Mouse (Mus musculus) MEL (cell line): ENCODE results near the gene Irf1. TPM values are rescaled to one million over a fixed set of nuclear protein-coding genes. Genes with fewer than 3 reads are reported as not detected.

Source experiments
- DNase-seq: peaks from one replicate; pipeline ENCODE4 v3.0.0; 2011; ENCODE audit warnings: low read depth, low spot score
- H3K27ac ChIP-seq: 2 replicates; pipeline ENCODE4 v1.5.1; 2012; ENCODE audit warnings: low read depth, mild to moderate bottlenecking, control low read depth, low read length, moderate library complexity; ENCODE audit not compliant: control insufficient read depth
- H3K27me3 ChIP-seq, 2 experiments: fragments of 150-350 bp in 1 of 2; sonication (generic) in 1 of 2; 2 replicates each; pipeline ENCODE4 v1.6.1; 2012; ENCODE audit warnings: low read length in 2 of 2, mild to moderate bottlenecking in 2 of 2, improper control_type of control experiment in 1 of 2, moderate library complexity in 1 of 2; ENCODE audit not compliant: insufficient read depth in 2 of 2, control insufficient read depth in 1 of 2
- H3K36me3 ChIP-seq, 2 experiments: 2 replicates each; pipeline ENCODE4 v1.6.1; 2012 to 2014; ENCODE audit warnings: low read length in 2 of 2, improper control_type of control experiment in 1 of 2, inconsistent platforms in 1 of 2, mild to moderate bottlenecking in 1 of 2; ENCODE audit not compliant: insufficient read depth in 2 of 2, control insufficient read depth in 1 of 2
- H3K4me1 ChIP-seq, 2 experiments: fragments of 150-350 bp in 1 of 2; sonication (generic) in 1 of 2; 2 replicates each; pipeline ENCODE4 v1.6.1; 2012; ENCODE audit warnings: low read length in 2 of 2, improper control_type of control experiment in 1 of 2, mild to moderate bottlenecking in 1 of 2; ENCODE audit not compliant: insufficient read depth in 2 of 2, control insufficient read depth in 1 of 2
- H3K4me3 ChIP-seq, 2 experiments: fragments of 150-350 bp in 1 of 2; sonication (generic) in 1 of 2; 2 replicates each; pipeline ENCODE4 v1.5.1; 2012; ENCODE audit warnings: low read depth in 2 of 2, low read length in 2 of 2, mild to moderate bottlenecking in 2 of 2, moderate library complexity in 2 of 2, control low read depth in 1 of 2, improper control_type of control experiment in 1 of 2; ENCODE audit not compliant: control insufficient read depth in 1 of 2, insufficient read depth in 1 of 2
- H3K79me2 ChIP-seq: 2 replicates; pipeline ENCODE4 v1.6.1; 2012; ENCODE audit warnings: mild to moderate bottlenecking, low read length, moderate library complexity; ENCODE audit not compliant: control insufficient read depth, poor library complexity, insufficient read depth
- H3K9ac ChIP-seq: 2 replicates; pipeline ENCODE4 v1.6.1; 2012; ENCODE audit warnings: low read depth, mild to moderate bottlenecking, control low read depth, low read length, moderate library complexity; ENCODE audit not compliant: control insufficient read depth, poor library complexity, severe bottlenecking
- H3K9me3 ChIP-seq: fragments of 150-350 bp; sonication (generic); replicated peaks from 2 replicates; pipeline ENCODE4 v1.6.1; 2012; ENCODE audit warnings: mild to moderate bottlenecking, low read length, improper control_type of control experiment, moderate library complexity; ENCODE audit not compliant: insufficient read depth
- BHLHE40 ChIP-seq: IDR thresholded peaks from 2 replicates; pipeline ENCODE4 v1.6.1; 2012; ENCODE audit warnings: low read depth, mild to moderate bottlenecking, inconsistent platforms, low read length, improper control_type of control experiment, borderline replicate concordance
- CHD1 ChIP-seq: IDR thresholded peaks from 2 replicates; pipeline ENCODE4 v1.6.1; 2012; ENCODE audit warnings: low read depth, mild to moderate bottlenecking, inconsistent platforms, low read length, improper control_type of control experiment
- CHD2 ChIP-seq: IDR thresholded peaks from 2 replicates; pipeline ENCODE4 v1.6.1; 2011; ENCODE audit warnings: low read length, improper control_type of control experiment
- CTCF ChIP-seq, 3 experiments: IDR thresholded peaks in 2 of 3; conservative IDR thresholded peaks in 1 of 3; 2 replicates each; pipeline ENCODE4 v1.5.1; 2011 to 2012; ENCODE audit warnings: low read length in 3 of 3, low read depth in 2 of 3, mild to moderate bottlenecking in 2 of 3, improper control_type of control experiment in 1 of 3, inconsistent platforms in 1 of 3, mixed read lengths in 1 of 3, moderate library complexity in 1 of 3; ENCODE audit not compliant: control insufficient read depth in 1 of 3, insufficient read depth in 1 of 3, poor library complexity in 1 of 3, severe bottlenecking in 1 of 3
- E2F4 ChIP-seq: IDR thresholded peaks from 2 replicates; pipeline ENCODE4 v1.6.1; 2011; ENCODE audit warnings: low read depth, low read length, improper control_type of control experiment, borderline replicate concordance
- EP300 ChIP-seq, 2 experiments: IDR thresholded peaks; 2 replicates each; pipeline ENCODE4 v1.6.1; 2011; ENCODE audit warnings: improper control_type of control experiment in 2 of 2, low read length in 2 of 2, low read depth in 1 of 2, mild to moderate bottlenecking in 1 of 2
- ETS1 ChIP-seq: IDR thresholded peaks from 2 replicates; pipeline ENCODE4 v1.6.1; 2012; ENCODE audit warnings: low read depth, mild to moderate bottlenecking, inconsistent platforms, low read length, improper control_type of control experiment, moderate library complexity
- GABPA ChIP-seq: IDR thresholded peaks from 2 replicates; pipeline ENCODE4 v1.6.1; 2012; ENCODE audit warnings: low read depth, mild to moderate bottlenecking, inconsistent platforms, low read length, improper control_type of control experiment, moderate library complexity
- GATA1 ChIP-seq: IDR thresholded peaks from 2 replicates; pipeline ENCODE4 v1.6.1; 2011; ENCODE audit warnings: low read depth, low read length, improper control_type of control experiment
- HCFC1 ChIP-seq: IDR thresholded peaks from 2 replicates; pipeline ENCODE4 v1.6.1; 2012; ENCODE audit warnings: low read depth, mild to moderate bottlenecking, inconsistent platforms, low read length, improper control_type of control experiment, moderate library complexity
- KAT2A ChIP-seq: conservative IDR thresholded peaks from 2 replicates; pipeline ENCODE4 v1.6.1; 2012; ENCODE audit warnings: low read depth, low read length, improper control_type of control experiment, inconsistent platforms
- MAX ChIP-seq: IDR thresholded peaks from 2 replicates; pipeline ENCODE4 v1.6.1; 2011; ENCODE audit warnings: low read length, improper control_type of control experiment
- MAZ ChIP-seq: IDR thresholded peaks from 2 replicates; pipeline ENCODE4 v1.6.1; 2012; ENCODE audit warnings: low read depth, mild to moderate bottlenecking, inconsistent platforms, low read length, improper control_type of control experiment
- MEF2A ChIP-seq: IDR thresholded peaks from 2 replicates; pipeline ENCODE4 v1.6.1; 2014; ENCODE audit warnings: low read depth, mild to moderate bottlenecking, inconsistent platforms, low read length, improper control_type of control experiment; ENCODE audit not compliant: poor library complexity, insufficient replicate concordance, severe bottlenecking; ENCODE audit errors: extremely low read depth
- MXI1 ChIP-seq: IDR thresholded peaks from 2 replicates; pipeline ENCODE4 v1.6.1; 2011; ENCODE audit warnings: mild to moderate bottlenecking, low read depth, low read length, improper control_type of control experiment
- MYB ChIP-seq: IDR thresholded peaks from 2 replicates; pipeline ENCODE4 v1.6.1; 2011; ENCODE audit warnings: mild to moderate bottlenecking, low read depth, low read length, improper control_type of control experiment
- MYC ChIP-seq: IDR thresholded peaks from 2 replicates; pipeline ENCODE4 v1.6.1; 2011; ENCODE audit warnings: low read depth, mild to moderate bottlenecking, low read length, improper control_type of control experiment, moderate library complexity
- NRF1 ChIP-seq: IDR thresholded peaks from 2 replicates; pipeline ENCODE4 v1.6.1; 2014; ENCODE audit warnings: low read depth, mild to moderate bottlenecking, inconsistent platforms, low read length, improper control_type of control experiment, moderate library complexity; ENCODE audit not compliant: poor library complexity, insufficient read depth, severe bottlenecking
- POLR2AphosphoS5 ChIP-seq: IDR thresholded peaks from 2 replicates; pipeline ENCODE4 v1.6.1; 2012; ENCODE audit warnings: low read depth, borderline replicate concordance, mild to moderate bottlenecking, inconsistent platforms, low read length, moderate library complexity, mixed read lengths
- RAD21 ChIP-seq: IDR thresholded peaks from 2 replicates; pipeline ENCODE4 v1.6.1; 2011; ENCODE audit warnings: mild to moderate bottlenecking, low read depth, low read length, improper control_type of control experiment
- SIN3A ChIP-seq: IDR thresholded peaks from 2 replicates; pipeline ENCODE4 v1.6.1; 2012; ENCODE audit warnings: low read length, improper control_type of control experiment, inconsistent platforms
- SMC3 ChIP-seq: IDR thresholded peaks from 2 replicates; pipeline ENCODE4 v1.6.1; 2011; ENCODE audit warnings: low read depth, low read length, improper control_type of control experiment
- TAL1 ChIP-seq: IDR thresholded peaks from 2 replicates; pipeline ENCODE4 v1.6.1; 2012; ENCODE audit warnings: mild to moderate bottlenecking, inconsistent platforms, low read length, moderate library complexity, mixed read lengths
- TCF12 ChIP-seq: IDR thresholded peaks from 2 replicates; pipeline ENCODE4 v1.6.1; 2014; ENCODE audit warnings: low read depth, mild to moderate bottlenecking, inconsistent platforms, low read length, improper control_type of control experiment, moderate library complexity
- UBTF ChIP-seq: IDR thresholded peaks from 2 replicates; pipeline ENCODE4 v1.6.1; 2012; ENCODE audit warnings: low read depth, mild to moderate bottlenecking, inconsistent platforms, low read length, improper control_type of control experiment, moderate library complexity, borderline replicate concordance; ENCODE audit not compliant: insufficient read depth
- USF1 ChIP-seq: IDR thresholded peaks from 2 replicates; pipeline ENCODE4 v1.6.1; 2014; ENCODE audit warnings: low read depth, mild to moderate bottlenecking, inconsistent platforms, low read length, improper control_type of control experiment, moderate library complexity
- USF2 ChIP-seq, 2 experiments: IDR thresholded peaks; 2 replicates each; pipeline ENCODE4 v1.6.1; 2011 to 2012; ENCODE audit warnings: improper control_type of control experiment in 2 of 2, low read length in 2 of 2, borderline replicate concordance in 1 of 2, inconsistent platforms in 1 of 2, low read depth in 1 of 2, mild to moderate bottlenecking in 1 of 2; ENCODE audit not compliant: insufficient read depth in 1 of 2
- ZC3H11A ChIP-seq: IDR thresholded peaks from 2 replicates; pipeline ENCODE4 v1.6.1; 2012; ENCODE audit warnings: low read depth, mild to moderate bottlenecking, inconsistent platforms, low read length, improper control_type of control experiment
- ZKSCAN1 ChIP-seq: IDR thresholded peaks from 2 replicates; pipeline ENCODE4 v1.6.1; 2012; ENCODE audit warnings: low read depth, mild to moderate bottlenecking, inconsistent platforms, low read length, improper control_type of control experiment, moderate library complexity
- ZMIZ1 ChIP-seq: IDR thresholded peaks from 2 replicates; pipeline ENCODE4 v1.6.1; 2012; ENCODE audit warnings: low read depth, mild to moderate bottlenecking, inconsistent platforms, low read length, improper control_type of control experiment, moderate library complexity
- ZNF384 ChIP-seq: IDR thresholded peaks from 2 replicates; pipeline ENCODE4 v1.6.1; 2012; ENCODE audit warnings: low read depth, mild to moderate bottlenecking, inconsistent platforms, low read length, improper control_type of control experiment
- polyA plus RNA-seq, 2 experiments: library from polyadenylated mRNA; stranded (reverse) in 1 of 2; unstranded in 1 of 2; fragments of >175 nt in 1 of 2; fragments of >200 nt in 1 of 2; gene quantifications; 2 replicates each; pipeline versions ENCODE4 v1.2.1 to v1.2.4; 2012; ENCODE audit warnings: low replicate concordance in 2 of 2, low read depth in 1 of 2; ENCODE audit not compliant: insufficient read length in 2 of 2, insufficient read depth in 1 of 2, missing spikeins in 1 of 2
- total RNA-seq: library from RNA; depleted of rRNA; stranded (reverse); fragments of 300-350 nt; gene quantifications from 2 replicates; pipeline ENCODE4 v1.2.3, GENCODE M21; 2012

Irf1 gene
- total and polyA plus RNA-seq, 3 experiments, result 0.73 to 1.9 TPM; not detected in 1

DNA sequence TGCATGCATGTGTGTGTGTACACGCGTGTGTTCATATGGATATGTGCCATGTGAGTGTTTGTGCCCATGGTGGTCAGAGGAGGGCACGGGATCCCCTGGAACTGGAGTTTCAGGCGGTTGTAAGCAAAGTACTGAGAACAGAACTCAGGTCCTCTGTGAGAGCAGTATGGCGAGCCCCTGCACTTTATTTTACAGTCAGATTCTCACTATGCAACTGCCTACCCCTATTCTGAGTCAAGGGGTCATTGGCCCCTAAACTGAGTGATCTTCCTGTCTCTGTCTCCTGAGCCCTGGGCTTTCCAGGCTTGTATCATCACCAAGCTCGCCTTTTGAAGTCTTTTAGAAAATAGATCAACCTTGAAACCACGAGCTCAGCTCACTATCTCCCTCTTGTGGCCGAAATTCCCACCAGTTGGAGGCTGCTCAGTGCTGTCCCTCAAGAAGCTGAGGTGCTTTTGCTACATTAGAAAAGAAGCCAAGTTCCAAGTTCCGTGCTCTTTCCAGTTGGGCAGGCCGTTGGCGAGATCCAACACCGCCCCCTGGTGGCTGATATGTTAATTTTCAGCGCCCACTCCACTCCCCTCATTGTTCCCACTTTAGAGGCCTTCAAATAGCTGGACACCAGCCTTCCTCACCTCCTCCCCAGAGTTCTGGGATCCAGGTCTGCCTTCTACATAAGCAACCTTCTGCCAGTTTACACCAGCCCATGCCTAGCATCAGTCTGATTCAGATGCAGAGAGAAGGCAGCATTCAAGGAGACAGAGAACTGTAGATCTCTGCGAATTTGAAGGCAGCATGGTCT lies 32.8 kb upstream of the Irf1 start (continued):
- no peak; the same call in 1 of the 2 replicates for TF ChIP-seq CHD1
- peak in 1 of 2 experiments; percentile 52; a peak in 1 of 4 replicates for TF ChIP-seq EP300 (IDR thresholded peaks at IDR 0.05; ENCODE audit: low read depth in 1 of 2, low read length in 2 of 2)
- no peak for TF ChIP-seq ZMIZ1
- TF ChIP-seq UBTF, result 0 out of 2 replicates have a peak, but pooled peaks have one; percentile 48
- TF ChIP-seq MYC, result peak; percentile 93
- no peak for TF ChIP-seq KAT2A
- peak; percentile 88 for TF ChIP-seq SIN3A
- no peak for TF ChIP-seq MEF2A
- TF ChIP-seq CHD2, result no peak
- TF ChIP-seq USF2 (IDR thresholded peaks at IDR 0.05; ENCODE audit: borderline replicate concordance in 1 of 2, insufficient read depth in 1 of 2, low read depth in 1 of 2, low read length in 2 of 2), result no peak
- peak; percentile 75 for TF ChIP-seq E2F4
- TF ChIP-seq GABPA, result no peak

DNA sequence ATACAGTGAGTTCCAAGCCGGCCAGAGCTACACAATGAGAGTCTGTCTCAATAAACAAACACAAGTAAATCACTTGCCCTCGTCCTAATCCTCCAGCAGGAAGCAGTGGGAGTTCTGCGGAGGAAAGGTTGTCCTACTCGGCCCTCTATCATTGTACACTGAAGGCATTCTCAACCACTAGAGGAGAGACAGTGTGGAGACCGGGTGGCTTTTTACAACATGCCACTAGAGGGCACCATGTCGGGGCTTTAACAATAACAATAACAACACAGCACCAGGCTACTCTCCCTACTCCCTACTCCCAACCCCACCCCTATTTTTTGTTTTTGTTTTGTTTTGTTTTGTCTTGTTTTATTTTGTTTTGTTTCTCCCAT lies 32.3 kb upstream of the Irf1 start:
- H3K9me3 ChIP-seq, result no peaks in the 10 kb centered on the region
- H3K4me3 ChIP-seq, result peak overlapping the region; percentile 14 to 19; a peak in 3 of 4 replicates
- peak; percentile 91 for DNase-seq
- peaks cover 0 to 17% of the 10 kb centered on the region in 2 experiments; a peak in 3 of 4 replicates for H3K4me1 ChIP-seq
- no peaks in the 10 kb centered on the region; the same call in 1 of the 2 replicates for H3K79me2 ChIP-seq
- peaks cover 1 to 17% of the 10 kb centered on the region in 2 experiments; a peak in 3 of 4 replicates for H3K27me3 ChIP-seq
- H3K27ac ChIP-seq, result peak overlapping the region; percentile 25; the same call in 1 of the 2 replicates
- H3K9ac ChIP-seq, result peak overlapping the region; percentile 64
- peaks cover 0 to 20% of the 10 kb centered on the region in 2 experiments; a peak in 2 of 4 replicates for H3K36me3 ChIP-seq
- TF ChIP-seq ZC3H11A, result peak; percentile 66
- TF ChIP-seq RAD21, result peak; percentile 59
- no peak for TF ChIP-seq TAL1
- peak; percentile 80 for TF ChIP-seq SMC3
- no peak for TF ChIP-seq GATA1
- no peak for TF ChIP-seq MXI1
- no peak for TF ChIP-seq POLR2AphosphoS5
- TF ChIP-seq ZMIZ1, result no peak
- no peak for TF ChIP-seq EP300 (IDR thresholded peaks at IDR 0.05; ENCODE audit: low read depth in 1 of 2, low read length in 2 of 2)
- no peak for TF ChIP-seq HCFC1
- TF ChIP-seq USF2 (IDR thresholded peaks at IDR 0.05; ENCODE audit: borderline replicate concordance in 1 of 2, insufficient read depth in 1 of 2, low read depth in 1 of 2, low read length in 2 of 2), result no peak
- no peak for TF ChIP-seq UBTF
- TF ChIP-seq MAX, result 0 out of 2 replicates have a peak, but pooled peaks have one; percentile 6
- TF ChIP-seq ZNF384, result no peak
- TF ChIP-seq MYC, result peak; percentile 34; the same call in 1 of the 2 replicates
- TF ChIP-seq CTCF (IDR thresholded peaks at IDR 0.05 in 2 of 3, conservative IDR thresholded peaks at IDR 0.05 in 1 of 3; ENCODE audit: control insufficient read depth in 1 of 3, insufficient read depth in 1 of 3, low read depth in 2 of 3, low read length in 3 of 3, poor library complexity in 1 of 3, severe bottlenecking in 1 of 3), result peak; percentile 74 to 94 (median 81)
- TF ChIP-seq E2F4, result no peak
- no peak for TF ChIP-seq BHLHE40
- TF ChIP-seq KAT2A, result no peak
- TF ChIP-seq USF1, result no peak
- no peak for TF ChIP-seq MAZ
- no peak for TF ChIP-seq NRF1
- TF ChIP-seq CHD2, result no peak
- 0 out of 2 replicates have a peak, but pooled peaks have one; percentile 13 for TF ChIP-seq TCF12
- TF ChIP-seq MYB, result no peak
- no peak for TF ChIP-seq ZKSCAN1
- TF ChIP-seq ETS1, result no peak
